Mouse (Mus musculus): ENCODE results near the gene Lrmda.

DNA sequence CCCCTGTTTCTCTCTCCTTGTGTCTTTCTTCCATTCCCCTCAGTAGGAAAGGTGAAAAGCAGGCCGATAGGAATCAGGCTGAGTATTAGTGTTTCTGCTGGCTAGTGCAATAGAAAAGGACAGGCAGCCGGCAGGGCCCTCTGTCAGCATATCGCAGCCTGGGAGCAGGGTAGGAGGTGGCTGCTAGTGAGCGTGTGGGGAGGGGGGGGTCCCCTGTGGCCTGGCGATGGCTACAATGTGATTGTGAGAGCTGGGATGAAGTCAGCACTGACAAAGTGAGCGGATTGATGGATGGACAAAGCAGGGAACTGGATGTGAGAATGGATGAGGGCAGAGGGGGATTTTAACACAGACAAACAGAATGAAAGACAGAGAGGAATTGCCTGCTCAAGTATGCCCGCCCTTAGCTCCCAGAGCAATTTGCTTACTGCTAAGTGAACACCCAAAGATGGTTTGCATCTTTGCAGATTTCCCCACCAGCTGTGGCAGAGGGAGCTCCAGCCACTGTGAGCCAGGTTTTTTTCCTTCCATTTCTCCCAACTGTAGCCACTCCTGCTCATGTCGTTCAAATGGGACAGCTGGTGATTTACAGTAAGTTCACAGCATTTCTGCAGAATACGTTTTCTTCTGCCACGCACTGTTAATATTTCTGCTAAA lies 240.0 kb downstream of the Lrmda start:
- TF ChIP-seq CTCF (IDR thresholded peaks at IDR 0.05; ENCODE audit: borderline replicate concordance, control insufficient read depth, extremely low read depth, insufficient read depth, low read length, poor library complexity) (no peak), POLR2A (IDR thresholded peaks at IDR 0.05; ENCODE audit: control insufficient read depth, extremely low read depth, insufficient read depth, low read length, poor library complexity) (no peak)
